Mouse (Mus musculus) hindbrain, postnatal 0 days (tissue): ENCODE measurements around the gene Pole2. TPM values are rescaled to one million over a fixed set of nuclear protein-coding genes. Genes with fewer than 3 reads are reported as not detected.

Experiments
- ATAC-seq: fragments of 200-750 bp; cut with Nextera tagmentation; 2 replicates; pipeline ENCODE4 v1.8.0; 2017; ENCODE audit warnings: mild to moderate bottlenecking, moderate TSS enrichment, moderate library complexity
- DNase-seq: peaks from one replicate; pipeline ENCODE4 v3.0.0-alpha.2; 2015; ENCODE audit warnings: low spot score
- H3K27ac ChIP-seq: fragments of 300-500 bp; sonication (generic); 2 replicates; pipeline ENCODE4 v1.5.1; 2014; ENCODE audit warnings: mild to moderate bottlenecking
- H3K27me3 ChIP-seq: fragments of 300-500 bp; sonication (generic); 2 replicates; pipeline ENCODE4 v1.6.1; 2014; ENCODE audit warnings: low read length, mixed read lengths; ENCODE audit not compliant: insufficient read depth
- H3K36me3 ChIP-seq: fragments of 300-500 bp; sonication (generic); 2 replicates; pipeline ENCODE4 v1.6.1; 2014; ENCODE audit warnings: low read length, mixed read lengths; ENCODE audit not compliant: insufficient read depth
- H3K4me1 ChIP-seq: fragments of 300-500 bp; sonication (generic); 2 replicates; pipeline ENCODE4 v1.6.1; 2014; ENCODE audit warnings: antibody characterized with exemption, low read length, mixed read lengths; ENCODE audit not compliant: insufficient read depth
- H3K4me2 ChIP-seq: fragments of 300-500 bp; sonication (generic); 2 replicates; pipeline ENCODE4 v1.6.1; 2014; ENCODE audit warnings: low read depth, mild to moderate bottlenecking, low read length, moderate library complexity, mixed read lengths
- H3K4me3 ChIP-seq: fragments of 300-500 bp; sonication (generic); 2 replicates; pipeline ENCODE4 v1.5.1; 2014; ENCODE audit warnings: low read length
- H3K9ac ChIP-seq: fragments of 300-500 bp; sonication (generic); replicated peaks from 2 replicates; pipeline ENCODE4 v1.6.1; 2014; ENCODE audit warnings: mild to moderate bottlenecking, low read length, moderate library complexity, mixed read lengths
- H3K9me3 ChIP-seq: fragments of 300-500 bp; sonication (generic); 2 replicates; pipeline ENCODE4 v1.6.1; 2016; ENCODE audit warnings: low read length, mixed read lengths
- CTCF ChIP-seq: IDR thresholded peaks from 2 replicates; pipeline ENCODE4 v1.5.1; 2016; ENCODE audit warnings: antibody characterized with exemption, control low read depth, low read depth
- WGBS: fragments of 180-500 bp; shearing (Covaris S2); extraction: QIAGEN DNeasy Blood & Tissue Kit; methylation state at CpG from one replicate; pipeline ENCODE4 v1.1.7; 2014; 5-methylcytosine and 5-hydroxymethylcytosine counted together
- polyA plus RNA-seq: library from polyadenylated mRNA; unstranded; fragments of >200 nt; fragmentation: Nextera tagmentation; extraction: Ambion mirVana; gene quantifications from 2 replicates; pipeline ENCODE4 v1.2.1, GENCODE M21; 2015
- total RNA-seq: library from RNA; depleted of rRNA; stranded (reverse); fragments of >200 nt; gene quantifications from 2 replicates; pipeline ENCODE4 v1.2.3, GENCODE M21; 2014; rRNA removed

Pole2 gene
- total RNA-seq (4.1 and 4.4 TPM in 2 replicates), polyA plus RNA-seq (3.1 and 4.3 TPM in 2 replicates)

DNA sequence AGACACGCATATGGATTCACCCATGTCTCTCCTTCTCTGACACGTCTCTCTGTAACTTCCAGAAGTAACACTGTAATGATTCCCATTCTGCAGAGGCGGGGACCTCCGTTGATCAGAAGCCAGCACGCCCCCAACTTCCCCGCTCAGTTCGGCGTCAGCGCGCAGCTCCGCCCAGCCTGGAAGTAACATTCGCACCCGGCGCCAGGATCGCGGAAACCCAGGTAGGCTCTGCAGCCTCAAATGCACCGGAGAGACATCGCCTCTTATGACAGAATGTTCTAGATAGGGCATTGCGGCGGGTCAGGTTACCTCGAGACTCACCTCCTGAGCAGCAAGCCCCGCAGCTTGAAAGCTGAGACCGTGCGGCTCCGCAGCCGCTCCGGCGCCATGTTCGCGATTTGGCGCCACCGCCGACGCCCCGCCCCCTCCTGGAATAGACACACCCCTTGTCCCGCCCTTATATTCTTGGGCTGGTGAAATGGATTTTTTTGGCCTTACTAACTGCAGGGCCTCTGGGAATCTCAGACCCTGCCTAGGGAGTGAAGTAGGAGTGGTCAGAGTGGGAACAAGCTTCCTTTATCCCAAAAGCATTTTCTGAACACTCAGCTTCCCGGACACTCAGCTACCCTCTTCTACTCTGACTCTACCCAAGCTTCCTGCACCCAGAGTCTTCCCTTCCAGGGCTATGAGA lies at the start of gene Pole2:
Gene Pole2, minus strand, starts transcription at position 420 of the 691 bp plus-strand sequence.
- Histone ChIP-seq H3K27me3 (no peaks in the 10 kb centered on the region), H3K36me3 (no peaks in the 10 kb centered on the region), H3K9me3 (no peaks in the 10 kb centered on the region), H3K4me2 (peak within 1 kb of the TSS; percentile 66), H3K27ac (peak within 1 kb of the TSS; percentile 71; the same call in 1 of the 2 replicates), H3K4me3 (peak within 1 kb of the TSS; percentile 75), H3K9ac (peak within 1 kb of the TSS; percentile 51), H3K4me1 (no peaks in the 10 kb centered on the region)
- no peak for TF ChIP-seq CTCF
- DNase-seq = peak; percentile 89
- WGBS = under 1% methylated on average over 37 of the region's 37 CpGs
- peak; percentile 96 for ATAC-seq

DNA sequence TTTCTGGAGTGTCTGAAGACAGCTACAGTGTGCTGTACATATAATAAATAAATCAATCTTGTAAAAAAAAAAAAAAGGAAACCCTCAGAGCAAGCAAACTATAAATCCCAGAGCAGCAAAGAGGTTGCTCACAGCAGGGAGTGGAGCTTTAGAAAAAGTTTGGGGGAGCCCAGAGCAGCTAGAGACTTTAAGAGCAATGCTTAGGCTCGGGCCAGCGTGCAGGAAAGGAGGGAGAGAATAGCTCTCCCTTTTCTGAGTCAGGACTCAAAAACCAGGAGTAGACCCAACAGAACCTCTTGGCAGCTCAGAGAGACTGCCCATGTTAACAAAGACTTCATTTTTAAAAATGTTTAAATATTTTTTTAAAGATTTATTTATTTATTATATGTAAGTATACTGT lies 41.0 kb upstream of the Pole2 start:
- Histone ChIP-seq H3K27me3 (no peaks in the 10 kb centered on the region), H3K9ac (no peak overlapping the region), H3K4me3 (no peak overlapping the region), H3K27ac (no peak overlapping the region), H3K36me3 (no peaks in the 10 kb centered on the region), H3K9me3 (no peaks in the 10 kb centered on the region), H3K4me2 (no peak overlapping the region), H3K4me1 (no peaks in the 10 kb centered on the region)
- 73% methylated on average over 2 of the region's 2 CpGs for WGBS
- no peak for TF ChIP-seq CTCF
- no peak for ATAC-seq
- DNase-seq = no peak

DNA sequence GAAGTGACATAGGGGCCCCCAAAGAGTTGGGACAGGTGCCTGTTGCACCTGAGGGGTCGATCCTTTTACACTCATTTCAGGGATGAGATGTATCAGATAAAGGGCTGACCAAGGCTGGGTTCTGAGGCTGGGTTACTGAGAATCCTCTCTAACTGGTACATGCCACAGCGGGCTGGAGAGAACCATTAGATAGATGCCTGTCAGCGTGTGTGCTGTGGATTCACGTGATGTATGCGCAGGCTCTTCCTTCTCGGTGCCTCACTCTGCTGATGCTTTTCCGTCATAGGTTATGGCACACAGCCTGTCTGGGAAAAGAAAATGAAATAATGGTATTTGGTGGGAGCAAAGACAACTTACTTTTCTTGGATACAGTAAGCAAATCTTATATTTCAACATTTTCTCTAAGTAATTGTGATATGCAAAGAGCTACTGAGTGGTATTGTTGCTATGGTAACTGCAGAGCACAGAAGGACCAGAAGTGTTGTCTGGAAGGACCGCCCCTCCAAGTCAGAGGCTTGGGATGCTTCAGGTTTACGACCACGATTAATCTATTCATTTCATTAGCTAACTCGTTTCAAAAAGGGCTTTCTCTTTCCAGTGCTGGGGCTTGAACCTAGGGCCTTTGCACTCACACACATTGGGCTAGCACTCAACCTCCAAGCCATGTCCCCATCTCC lies 40.1 kb upstream of the Pole2 start:
- no peak overlapping the region for H3K27ac ChIP-seq
- H3K9me3 ChIP-seq = no peaks in the 10 kb centered on the region
- no peak for TF ChIP-seq CTCF
- H3K4me2 ChIP-seq = no peak overlapping the region
- H3K36me3 ChIP-seq = no peaks in the 10 kb centered on the region
- no peak overlapping the region for H3K4me3 ChIP-seq
- ATAC-seq = no peak
- no peaks in the 10 kb centered on the region for H3K27me3 ChIP-seq
- WGBS = 66% methylated on average over 11 of the region's 11 CpGs
- H3K4me1 ChIP-seq = no peaks in the 10 kb centered on the region
- H3K9ac ChIP-seq = no peak overlapping the region
- no peak for DNase-seq

DNA sequence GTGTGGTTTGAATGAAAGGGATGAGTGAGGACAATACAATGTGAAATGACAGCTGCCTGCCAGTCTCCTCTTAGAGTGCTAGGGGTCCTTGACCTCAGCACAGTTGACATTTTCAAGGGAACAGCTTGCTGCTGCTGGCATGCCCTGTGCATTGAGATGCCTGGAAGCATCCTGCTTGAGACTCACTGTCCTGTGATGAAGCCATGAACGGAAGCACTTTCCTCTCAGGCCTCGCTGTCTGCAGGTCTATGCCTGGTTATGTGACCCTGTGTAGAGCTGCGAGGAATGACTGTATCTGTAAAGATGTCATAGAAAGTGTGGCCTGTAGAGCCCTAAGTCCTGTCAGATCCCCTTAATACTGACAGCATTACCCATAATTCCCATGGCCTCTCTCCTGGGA lies 37.0 kb upstream of the Pole2 start:
- Histone ChIP-seq H3K4me2 (no peak overlapping the region), H3K27ac (no peak overlapping the region), H3K9me3 (no peaks in the 10 kb centered on the region), H3K36me3 (no peaks in the 10 kb centered on the region), H3K4me3 (no peak overlapping the region), H3K27me3 (no peaks in the 10 kb centered on the region), H3K9ac (no peak overlapping the region), H3K4me1 (no peaks in the 10 kb centered on the region)
- no peak for TF ChIP-seq CTCF
- no peak for ATAC-seq
- no peak for DNase-seq
- WGBS = 85% methylated on average over 3 of the region's 3 CpGs

DNA sequence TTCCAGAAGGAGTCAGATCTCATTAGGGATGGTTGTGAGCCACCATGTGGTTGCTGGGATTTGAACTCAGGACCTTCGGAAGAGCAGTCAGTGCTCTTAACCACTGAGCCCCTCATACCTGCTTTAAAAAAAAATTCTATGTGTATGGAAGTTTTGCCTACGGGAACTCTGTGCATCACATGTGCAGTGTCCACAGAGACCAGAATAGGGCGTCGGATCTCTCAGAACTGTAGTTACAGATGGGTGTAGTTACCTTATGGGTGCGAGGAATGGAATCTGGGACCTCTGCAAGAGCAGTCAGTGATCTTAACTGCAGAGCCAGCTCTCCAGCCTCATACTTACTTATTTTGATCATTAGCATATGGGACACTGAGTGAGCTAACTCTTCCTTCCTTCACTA lies 34.3 kb upstream of the Pole2 start:
- 97% methylated on average over 5 of the region's 5 CpGs for WGBS
- Histone ChIP-seq H3K27me3 (no peaks in the 10 kb centered on the region), H3K4me2 (no peak overlapping the region), H3K4me1 (no peaks in the 10 kb centered on the region), H3K4me3 (no peak overlapping the region), H3K27ac (no peak overlapping the region), H3K9me3 (no peaks in the 10 kb centered on the region), H3K9ac (no peak overlapping the region), H3K36me3 (no peaks in the 10 kb centered on the region)
- ATAC-seq (no peak), DNase-seq (no peak)
- TF ChIP-seq CTCF = no peak

DNA sequence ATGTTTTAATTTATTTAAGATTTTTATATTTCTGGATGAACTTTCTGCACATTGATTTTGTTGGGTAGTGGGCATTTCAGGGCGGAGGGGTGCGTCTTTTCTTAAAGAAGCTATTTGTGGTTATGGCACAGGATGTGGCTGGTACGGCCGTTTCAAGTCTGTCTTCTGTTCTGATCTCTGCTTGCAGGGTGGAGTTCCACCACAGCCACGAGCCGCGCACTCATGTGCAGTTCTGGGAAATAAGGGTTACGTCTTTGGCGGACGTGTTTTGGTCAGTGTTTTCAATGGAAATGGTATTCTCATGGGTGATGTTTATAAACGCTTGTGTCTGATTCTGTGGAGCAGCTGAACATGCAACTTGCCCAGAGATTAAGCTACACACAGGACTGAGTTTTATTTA lies 29.8 kb upstream of the Pole2 start:
- no peaks in the 10 kb centered on the region for H3K4me1 ChIP-seq
- no peak for DNase-seq
- no peak overlapping the region for H3K27ac ChIP-seq
- H3K9ac ChIP-seq = no peak overlapping the region
- no peaks in the 10 kb centered on the region for H3K27me3 ChIP-seq
- no peak for TF ChIP-seq CTCF
- H3K4me2 ChIP-seq = no peak overlapping the region
- H3K36me3 ChIP-seq = no peaks in the 10 kb centered on the region
- H3K4me3 ChIP-seq = no peak overlapping the region
- no peaks in the 10 kb centered on the region for H3K9me3 ChIP-seq
- no peak for ATAC-seq
- WGBS = 88% methylated on average over 11 of the region's 11 CpGs

DNA sequence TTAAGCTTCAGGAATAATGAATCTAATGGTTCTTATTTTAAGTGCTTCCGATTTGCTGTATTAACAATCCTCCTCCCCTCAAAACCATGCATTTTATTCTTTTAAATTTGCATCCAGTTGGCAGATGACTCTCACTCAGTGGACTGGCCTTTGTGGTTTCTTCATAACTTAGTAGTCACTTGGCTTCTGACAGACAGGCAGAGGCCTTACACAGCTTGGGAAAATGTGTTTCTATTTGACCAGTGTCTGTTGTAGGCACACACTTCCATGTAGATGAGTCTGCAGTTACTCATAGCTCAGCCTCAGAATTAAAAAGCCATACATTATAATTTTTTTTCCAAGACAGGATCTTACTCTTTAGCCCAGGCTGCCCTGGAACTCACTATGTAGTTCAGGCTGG lies 25.8 kb upstream of the Pole2 start:
- WGBS = 92% methylated on average over 1 of the region's 1 CpGs
- H3K36me3 ChIP-seq = no peaks in the 10 kb centered on the region
- H3K9ac ChIP-seq = no peak overlapping the region
- no peak for DNase-seq
- no peak for TF ChIP-seq CTCF
- H3K9me3 ChIP-seq = no peaks in the 10 kb centered on the region
- H3K27me3 ChIP-seq = no peaks in the 10 kb centered on the region
- H3K4me1 ChIP-seq = no peaks in the 10 kb centered on the region
- no peak overlapping the region for H3K4me3 ChIP-seq
- ATAC-seq = no peak
- no peak overlapping the region for H3K27ac ChIP-seq
- no peak overlapping the region for H3K4me2 ChIP-seq
